Mouse (Mus musculus) small intestine, adult 2 months (tissue): ENCODE measurements around the gene Ifnar2. TPM values are rescaled to one million over a fixed set of nuclear protein-coding genes. Genes with fewer than 3 reads are reported as not detected.

Source experiments
- H3K27ac ChIP-seq: fragments of 200-500 bp; 2 replicates; pipeline ENCODE4 v1.5.1; 2012; ENCODE audit warnings: low read depth, low read length, control low read depth, inconsistent platforms; ENCODE audit not compliant: insufficient read depth
- H3K27me3 ChIP-seq: fragments of 200-500 bp; 2 replicates; pipeline ENCODE4 v1.6.1; 2012; ENCODE audit warnings: mild to moderate bottlenecking, moderate library complexity, low read length, inconsistent platforms; ENCODE audit not compliant: control insufficient read depth, insufficient read depth
- H3K36me3 ChIP-seq: fragments of 200-500 bp; 2 replicates; pipeline ENCODE4 v1.6.1; 2012; ENCODE audit warnings: mild to moderate bottlenecking, low read length, control low read depth, inconsistent platforms; ENCODE audit not compliant: control insufficient read depth, insufficient read depth
- H3K4me1 ChIP-seq: fragments of 200-500 bp; 2 replicates; pipeline ENCODE4 v1.6.1; 2012; ENCODE audit warnings: low read length, inconsistent platforms, mixed read lengths; ENCODE audit not compliant: control insufficient read depth, insufficient read depth, insufficient read length
- H3K4me3 ChIP-seq: fragments of 200-500 bp; 2 replicates; pipeline ENCODE4 v1.5.1; 2012; ENCODE audit warnings: low read depth, mild to moderate bottlenecking, control low read depth, inconsistent platforms, low read length, moderate library complexity
- CTCF ChIP-seq: fragments of 200-500 bp; IDR thresholded peaks from 2 replicates; pipeline ENCODE4 v1.5.1; 2012; ENCODE audit warnings: low read depth, mild to moderate bottlenecking, control low read depth, inconsistent platforms, low read length, moderate library complexity, mixed read lengths; ENCODE audit not compliant: insufficient replicate concordance, insufficient read length; ENCODE audit errors: extremely low read depth
- POLR2A ChIP-seq: fragments of 200-500 bp; IDR thresholded peaks from 2 replicates; pipeline ENCODE4 v1.6.1; 2012; ENCODE audit warnings: low read depth, mild to moderate bottlenecking, control low read depth, inconsistent platforms, low read length, moderate library complexity
- WGBS: fragments of 180-500 bp; shearing (Covaris S2); methylation state at CpG from one replicate; pipeline ENCODE4 v1.1.7; 2018; 5-methylcytosine and 5-hydroxymethylcytosine counted together
- polyA plus RNA-seq: library from polyadenylated mRNA; depleted of rRNA; stranded (reverse); fragments of >200 nt; gene quantifications from 2 replicates; pipeline ENCODE4 v1.2.3, GENCODE M21; 2012

Ifnar2 gene
- polyA plus RNA-seq, 1 experiment: 25.3 TPM

- H3K27ac ChIP-seq: no peak overlapping the region
- peaks cover 68% of the 10 kb centered on the region for H3K36me3 ChIP-seq
- WGBS: 78% methylated on average over 9 of the region's 9 CpGs
- H3K4me3 ChIP-seq: no peak overlapping the region
- H3K27me3 ChIP-seq: no peaks in the 10 kb centered on the region
- TF ChIP-seq POLR2A (no peak), CTCF (no peak)
- peaks cover 9% of the 10 kb centered on the region; the same call in 1 of the 2 replicates for H3K4me1 ChIP-seq
Measured at GRCm38 (mm10) chr16:91415391-91416189, 43.0 kb downstream of the Ifnar2 start.

DNA sequence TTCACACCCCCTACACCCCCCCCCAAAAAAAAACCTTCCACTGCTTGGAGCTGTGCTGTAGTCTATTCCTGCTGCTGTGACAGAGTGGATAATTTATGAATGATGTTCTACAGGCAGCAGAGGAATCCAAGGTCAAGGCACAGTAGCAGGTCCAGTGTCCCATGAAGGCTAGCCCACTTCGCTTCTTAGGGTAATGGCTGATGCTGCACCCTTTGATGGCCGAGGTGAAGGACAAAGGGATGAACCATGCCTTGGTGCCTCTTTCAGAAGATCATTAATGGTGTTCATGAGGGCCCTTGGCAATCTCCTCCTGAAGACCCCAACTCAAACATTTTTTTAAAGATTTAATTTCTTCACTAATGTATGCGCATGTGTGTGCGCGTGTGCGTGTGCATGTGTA is 43.8 kb downstream of the Ifnar2 start:
- Histone ChIP-seq H3K4me1 (peaks cover 5% of the 10 kb centered on the region; the same call in 1 of the 2 replicates), H3K4me3 (no peak overlapping the region), H3K36me3 (peaks cover 72% of the 10 kb centered on the region), H3K27me3 (no peaks in the 10 kb centered on the region), H3K27ac (no peak overlapping the region)
- over 99% methylated on average over 6 of the region's 6 CpGs for WGBS
- TF ChIP-seq POLR2A (no peak), CTCF (no peak)

DNA sequence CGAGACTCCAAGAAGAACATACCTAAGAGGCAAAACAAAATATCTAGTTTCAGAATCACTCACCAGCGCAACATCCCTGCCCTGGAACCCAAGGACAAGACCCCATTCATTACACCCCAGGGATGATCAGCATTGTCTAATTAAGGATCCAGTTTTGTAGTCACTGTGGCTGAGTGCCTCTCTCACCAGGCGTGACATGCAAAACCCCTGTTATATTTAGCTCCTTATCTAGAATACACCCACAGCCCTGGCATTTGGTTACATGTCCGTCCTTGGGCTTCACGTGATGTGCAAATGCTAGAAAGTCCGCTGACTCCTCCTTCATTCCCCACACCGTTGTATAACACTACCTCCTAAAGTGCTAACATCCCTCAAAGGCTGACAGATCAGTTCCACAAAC is 44.4 kb downstream of the Ifnar2 start:
- no peaks in the 10 kb centered on the region for H3K27me3 ChIP-seq
- peaks cover 75% of the 10 kb centered on the region for H3K36me3 ChIP-seq
- no peak overlapping the region for H3K27ac ChIP-seq
- 82% methylated on average over 7 of the region's 7 CpGs for WGBS
- peaks cover 5% of the 10 kb centered on the region; the same call in 1 of the 2 replicates for H3K4me1 ChIP-seq
- TF ChIP-seq CTCF (no peak), POLR2A (no peak)
- H3K4me3 ChIP-seq: no peak overlapping the region

GRCm38 (mm10) chr16:91418531-91418930 is 45.9 kb downstream of the Ifnar2 start:
- no peak for TF ChIP-seq POLR2A
- no peak for TF ChIP-seq CTCF
- 84% methylated on average over 5 of the region's 5 CpGs for WGBS
- peaks cover 2% of the 10 kb centered on the region; the same call in 1 of the 2 replicates for H3K4me1 ChIP-seq
- peaks cover 80% of the 10 kb centered on the region for H3K36me3 ChIP-seq
- no peak overlapping the region for H3K27ac ChIP-seq
- no peaks in the 10 kb centered on the region for H3K27me3 ChIP-seq
- no peak overlapping the region for H3K4me3 ChIP-seq

DNA sequence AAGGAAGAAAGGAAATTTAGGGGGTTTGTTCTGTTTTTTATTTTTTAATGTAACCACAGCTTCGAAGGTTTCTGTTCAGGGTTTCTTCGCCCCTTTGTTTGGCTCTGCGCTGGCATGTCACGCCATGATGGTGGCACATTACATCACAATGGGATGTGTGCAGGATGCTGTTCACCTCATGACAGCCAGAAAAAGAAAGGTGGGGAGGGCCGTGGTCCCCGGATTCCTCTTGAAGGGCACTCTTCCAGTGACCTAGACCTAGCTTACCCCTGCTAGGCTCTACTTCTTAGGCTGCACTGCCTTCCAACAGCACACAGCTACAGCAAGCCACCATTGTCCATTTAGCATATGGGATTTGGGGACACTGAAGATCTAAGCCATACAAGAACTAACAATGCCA is 53.2 kb downstream of the Ifnar2 start:
- WGBS: 96% methylated on average over 6 of the region's 6 CpGs
- TF ChIP-seq POLR2A: no peak
- TF ChIP-seq CTCF: no peak
- Histone ChIP-seq H3K4me1 (no peaks in the 10 kb centered on the region), H3K36me3 (peaks cover 52% of the 10 kb centered on the region), H3K4me3 (no peak overlapping the region), H3K27ac (no peak overlapping the region), H3K27me3 (no peaks in the 10 kb centered on the region)

GRCm38 (mm10) chr16:91426586-91426985 is 54.0 kb downstream of the Ifnar2 start:
- H3K36me3 ChIP-seq: peaks cover 48% of the 10 kb centered on the region
- 88% methylated on average over 4 of the region's 4 CpGs for WGBS

DNA sequence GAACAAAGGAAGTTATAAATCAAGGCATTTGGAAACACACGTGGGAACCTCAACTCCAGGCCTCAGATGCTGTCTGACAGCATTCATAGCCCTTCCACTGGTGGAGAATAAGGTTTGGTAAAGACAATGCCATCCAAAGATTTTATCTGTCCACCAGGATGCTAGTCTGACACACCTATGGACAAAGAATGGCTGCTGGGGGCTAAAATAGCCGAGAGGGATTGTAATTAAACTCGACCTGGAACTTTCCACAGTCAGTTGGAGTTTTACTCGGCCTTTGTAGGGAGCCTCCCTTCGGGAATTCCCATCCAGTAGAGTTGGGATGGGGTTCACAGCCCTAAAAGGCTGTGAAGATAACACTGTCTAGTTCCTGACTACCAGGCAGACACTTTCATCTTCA is 54.9 kb downstream of the Ifnar2 start:
- H3K4me1 ChIP-seq: no peaks in the 10 kb centered on the region
- H3K36me3 ChIP-seq: peaks cover 39% of the 10 kb centered on the region
- WGBS: 71% methylated on average over 5 of the region's 5 CpGs
- H3K4me3 ChIP-seq: no peak overlapping the region
- H3K27ac ChIP-seq: no peak overlapping the region
- no peaks in the 10 kb centered on the region for H3K27me3 ChIP-seq
- no peak for TF ChIP-seq POLR2A
- no peak for TF ChIP-seq CTCF

More at GRCm38 (mm10) chr16:91426586-91426985, 54.0 kb downstream of the Ifnar2 start:
- Histone ChIP-seq H3K27me3 (no peaks in the 10 kb centered on the region), H3K4me3 (no peak overlapping the region), H3K4me1 (no peaks in the 10 kb centered on the region), H3K27ac (no peak overlapping the region)
- no peak for TF ChIP-seq POLR2A
- TF ChIP-seq CTCF: no peak
